ENCODE assay signal across 8 mouse cellular contexts in the genomic region with DNA sequence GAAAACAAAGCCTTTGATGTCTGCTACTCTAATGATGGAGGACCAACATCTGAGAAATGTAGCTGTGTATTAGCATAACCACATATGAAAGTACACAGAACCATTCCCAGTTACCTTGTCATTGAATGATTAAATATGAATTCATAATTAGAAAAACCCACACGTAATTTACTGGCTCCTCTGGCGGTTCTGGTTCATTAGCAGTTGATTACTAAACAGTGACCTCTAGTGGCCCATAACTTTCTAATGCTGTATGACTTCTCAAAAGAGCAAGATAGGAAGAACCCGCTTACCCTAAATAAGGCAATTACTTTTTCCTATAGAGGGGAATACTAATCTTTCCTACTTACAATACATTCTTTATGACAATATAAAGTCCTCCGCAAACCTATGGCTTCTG.
DNase-seq lines count a peak whose midpoint lies in the region; ATAC-seq lines count a peak whose summit lies in the region.
"Had no signal": no experiment of that assay in that cellular context is flagged by ENCODE, and none has a peak within 500 bp of the region (broad histone marks: within the 10 kb centered on the region; RNA-seq: fewer than 3 reads in every experiment).

No protein-coding gene starts in this region.

- H3K9me3 ChIP-seq in hindbrain, embryonic 15.5 days = no peaks in the 10 kb centered on the region
- H3K9me3 ChIP-seq in hindbrain, embryonic 12.5 days (replicated peaks) = no peaks in the 10 kb centered on the region
- H3K9me3 ChIP-seq: embryonic facial prominence, embryonic 13.5 days had no signal

- H3K4me3 ChIP-seq in hindbrain, embryonic 15.5 days = no peak overlapping the region
- no peak overlapping the region for H3K4me3 ChIP-seq in hindbrain, embryonic 12.5 days
- H3K4me3 ChIP-seq: embryonic facial prominence, embryonic 13.5 days had no signal

- H3K27ac ChIP-seq in hindbrain, embryonic 15.5 days (replicated peaks) = no peak overlapping the region
- no peak overlapping the region for H3K27ac ChIP-seq in hindbrain, embryonic 12.5 days
- H3K27ac ChIP-seq: embryonic facial prominence, embryonic 13.5 days had no signal

- ATAC-seq in hindbrain, embryonic 15.5 days (ENCODE audit: low FRiP score, low read depth) = peak; percentile 61
- ATAC-seq in hindbrain, embryonic 12.5 days (ENCODE audit: low FRiP score) = no peak
- ATAC-seq in CD4-positive, CD25-positive, alpha-beta regulatory T cell, adult 4 months = peak; percentile 64
- peak; percentile 80 for ATAC-seq in erythroblast, adult 5-6 weeks (replicated peaks; ENCODE audit: low FRiP score, poor library complexity, severe bottlenecking)

- H3K27me3 ChIP-seq in hindbrain, embryonic 15.5 days = peaks cover 17% of the 10 kb centered on the region
- peaks cover 13% of the 10 kb centered on the region; the same call in 1 of the 2 replicates for H3K27me3 ChIP-seq in hindbrain, embryonic 12.5 days
- H3K27me3 ChIP-seq: embryonic facial prominence, embryonic 13.5 days had no signal

- no peak overlapping the region for H3K4me2 ChIP-seq in hindbrain, embryonic 15.5 days
- H3K4me2 ChIP-seq in hindbrain, embryonic 12.5 days (replicated peaks) = no peak overlapping the region
- H3K4me2 ChIP-seq: embryonic facial prominence, embryonic 13.5 days had no signal

- 0 out of 2 replicates have a peak, but pooled peaks cover 3% of the 10 kb centered on the region for H3K4me1 ChIP-seq in hindbrain, embryonic 15.5 days (replicated peaks)
- no peaks in the 10 kb centered on the region for H3K4me1 ChIP-seq in hindbrain, embryonic 12.5 days
- H3K4me1 ChIP-seq: embryonic facial prominence, embryonic 13.5 days had no signal

- DNase-seq in 416B (ENCODE audit: low read depth) = peak; percentile 69
- no peak for DNase-seq in thymus, postnatal 14 days
- no peak for DNase-seq in urinary bladder, postnatal 10 days (ENCODE audit: low spot score)

- H3K36me3 ChIP-seq in hindbrain, embryonic 15.5 days = no peaks in the 10 kb centered on the region
- no peaks in the 10 kb centered on the region for H3K36me3 ChIP-seq in hindbrain, embryonic 12.5 days
- H3K36me3 ChIP-seq: embryonic facial prominence, embryonic 13.5 days had no signal

- 15% methylated on average over 4 of the region's 4 CpGs for WGBS in hindbrain, embryonic 15.5 days
- 28% methylated on average over 4 of the region's 4 CpGs for WGBS in hindbrain, embryonic 12.5 days

- H3K9ac ChIP-seq in hindbrain, embryonic 15.5 days = no peak overlapping the region
- H3K9ac ChIP-seq in hindbrain, embryonic 12.5 days = no peak overlapping the region
- H3K9ac ChIP-seq: embryonic facial prominence, embryonic 13.5 days had no signal
